Mouse (Mus musculus) limb, embryonic 12.5 days (tissue): ENCODE data around the gene Thap12. TPM values are rescaled to one million over a fixed set of nuclear protein-coding genes. Genes with fewer than 3 reads are reported as not detected.

Source experiments
- ATAC-seq: fragments of 200-750 bp; cut with Nextera tagmentation; 2 replicates; pipeline ENCODE4 v1.8.0; 2017; ENCODE audit warnings: low read depth, moderate TSS enrichment; ENCODE audit not compliant: insufficient number of reproducible peaks, insufficient read depth, low FRiP score, low TSS enrichment
- H3K27ac ChIP-seq: fragments of 300-500 bp; sonication (generic); 2 replicates; pipeline ENCODE4 v1.5.1; 2016; ENCODE audit warnings: mild to moderate bottlenecking, moderate library complexity
- H3K27me3 ChIP-seq: fragments of 300-500 bp; sonication (generic); 2 replicates; pipeline ENCODE4 v1.6.1; 2016; ENCODE audit warnings: mild to moderate bottlenecking, moderate library complexity
- H3K36me3 ChIP-seq: fragments of 300-500 bp; sonication (generic); 2 replicates; pipeline ENCODE4 v1.6.1; 2016; ENCODE audit warnings: mild to moderate bottlenecking, moderate library complexity
- H3K4me1 ChIP-seq: fragments of 300-500 bp; sonication (generic); replicated peaks from 2 replicates; pipeline ENCODE4 v1.6.1; 2016
- H3K4me2 ChIP-seq: fragments of 300-500 bp; sonication (generic); 2 replicates; pipeline ENCODE4 v1.6.1; 2016; ENCODE audit warnings: mild to moderate bottlenecking, moderate library complexity
- H3K4me3 ChIP-seq: fragments of 300-500 bp; sonication (generic); replicated peaks from 2 replicates; pipeline ENCODE4 v1.5.1; 2016; ENCODE audit warnings: mild to moderate bottlenecking
- H3K9ac ChIP-seq: fragments of 300-500 bp; sonication (generic); replicated peaks from 2 replicates; pipeline ENCODE4 v1.6.1; 2016; ENCODE audit warnings: mild to moderate bottlenecking, moderate library complexity
- H3K9me3 ChIP-seq: fragments of 300-500 bp; sonication (generic); 2 replicates; pipeline ENCODE4 v1.6.1; 2016; ENCODE audit warnings: mild to moderate bottlenecking, moderate library complexity
- WGBS: fragments of 180-500 bp; shearing (Covaris S2); methylation state at CpG from one replicate; pipeline ENCODE4 v1.1.7; 2016; 5-methylcytosine and 5-hydroxymethylcytosine counted together
- polyA plus RNA-seq: library from polyadenylated mRNA; unstranded; fragments of >200 nt; fragmentation: Nextera tagmentation; extraction: Ambion mirVana; gene quantifications from 2 replicates; pipeline ENCODE4 v1.2.1, GENCODE M21; 2016

The Thap12 gene
- polyA plus RNA-seq, 1 experiment from 2014 or later: 85.5 TPM

DNA sequence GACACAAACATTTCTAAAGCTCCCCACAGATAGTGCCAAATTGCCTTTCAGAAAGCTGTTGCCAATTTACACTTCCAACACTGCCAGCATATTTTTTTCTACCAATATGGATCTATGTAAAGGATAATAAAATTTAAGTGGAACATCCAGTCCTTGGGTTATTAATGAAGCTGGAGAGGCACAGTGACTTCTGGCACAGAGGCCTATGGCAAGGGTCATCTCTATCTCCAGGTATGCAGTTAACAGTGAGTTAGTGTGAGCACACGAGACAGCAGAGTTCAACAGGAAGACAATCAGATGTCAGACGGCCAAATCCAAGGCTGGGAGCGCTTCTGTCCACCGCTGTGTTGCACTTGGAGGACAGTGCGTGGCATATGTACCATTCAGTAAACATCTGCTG lies 4.9 kb upstream of the Thap12 start:
- peaks cover 9% of the 10 kb centered on the region for H3K4me1 ChIP-seq
- H3K9me3 ChIP-seq: no peaks in the 10 kb centered on the region
- ATAC-seq: no peak
- no peaks in the 10 kb centered on the region for H3K27me3 ChIP-seq
- H3K4me2 ChIP-seq: no peak overlapping the region
- H3K27ac ChIP-seq: no peak overlapping the region
- no peaks in the 10 kb centered on the region for H3K36me3 ChIP-seq
- no peak overlapping the region for H3K9ac ChIP-seq
- WGBS: 64% methylated on average over 5 of the region's 5 CpGs
- no peak overlapping the region for H3K4me3 ChIP-seq

DNA sequence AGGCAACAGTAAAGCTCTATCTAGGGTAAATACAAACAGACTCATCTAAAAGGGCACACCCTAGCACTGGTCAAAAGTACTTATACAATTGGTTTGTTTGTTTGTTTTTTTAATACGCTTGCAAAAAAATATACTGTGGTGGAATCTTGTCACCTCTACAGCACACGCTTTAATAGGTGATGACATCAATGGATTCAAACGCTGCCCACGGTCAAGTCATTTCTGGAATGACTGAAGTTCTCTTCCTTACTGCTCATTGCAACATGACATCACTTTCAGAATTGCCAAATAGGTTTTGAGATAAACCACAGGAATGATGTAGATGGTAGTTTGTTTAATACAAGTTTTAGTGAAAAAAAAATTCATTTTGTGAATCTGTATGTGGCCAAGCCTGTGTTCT lies 4.3 kb upstream of the Thap12 start:
- Histone ChIP-seq H3K9ac (no peak overlapping the region), H3K9me3 (no peaks in the 10 kb centered on the region), H3K27ac (no peak overlapping the region), H3K36me3 (no peaks in the 10 kb centered on the region), H3K27me3 (no peaks in the 10 kb centered on the region), H3K4me1 (peaks cover 7% of the 10 kb centered on the region), H3K4me2 (no peak overlapping the region), H3K4me3 (no peak overlapping the region)
- WGBS: 91% methylated on average over 4 of the region's 4 CpGs
- no peak for ATAC-seq

DNA sequence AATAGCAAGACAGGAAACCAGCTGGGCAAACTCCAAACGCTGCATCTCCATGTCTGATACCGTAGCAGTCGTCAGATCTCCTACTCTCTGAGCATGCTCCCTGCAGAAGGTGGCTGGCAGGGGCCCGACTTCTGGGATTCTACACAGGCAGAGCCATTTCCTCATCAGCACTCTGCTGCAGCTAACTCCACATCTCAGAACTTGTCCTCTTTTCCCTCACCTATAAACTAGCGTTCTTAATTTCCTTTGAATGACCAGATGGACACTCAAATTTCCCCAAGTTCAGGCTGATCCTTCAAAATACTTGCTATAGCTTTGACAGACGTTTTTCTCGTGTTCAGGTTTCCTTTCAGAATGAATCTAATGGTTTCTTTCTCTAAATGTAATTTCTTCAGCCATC lies 1.1 kb upstream of the Thap12 start:
- Histone ChIP-seq H3K4me1 (peaks cover 25% of the 10 kb centered on the region), H3K4me3 (peak overlapping the region; percentile 98), H3K9me3 (no peaks in the 10 kb centered on the region), H3K9ac (peak overlapping the region; percentile 93), H3K4me2 (peak overlapping the region; percentile 73), H3K36me3 (no peaks in the 10 kb centered on the region), H3K27ac (peak overlapping the region; percentile 86; the same call in 1 of the 2 replicates), H3K27me3 (no peaks in the 10 kb centered on the region)
- ATAC-seq: no peak
- WGBS: 61% methylated on average over 7 of the region's 7 CpGs

DNA sequence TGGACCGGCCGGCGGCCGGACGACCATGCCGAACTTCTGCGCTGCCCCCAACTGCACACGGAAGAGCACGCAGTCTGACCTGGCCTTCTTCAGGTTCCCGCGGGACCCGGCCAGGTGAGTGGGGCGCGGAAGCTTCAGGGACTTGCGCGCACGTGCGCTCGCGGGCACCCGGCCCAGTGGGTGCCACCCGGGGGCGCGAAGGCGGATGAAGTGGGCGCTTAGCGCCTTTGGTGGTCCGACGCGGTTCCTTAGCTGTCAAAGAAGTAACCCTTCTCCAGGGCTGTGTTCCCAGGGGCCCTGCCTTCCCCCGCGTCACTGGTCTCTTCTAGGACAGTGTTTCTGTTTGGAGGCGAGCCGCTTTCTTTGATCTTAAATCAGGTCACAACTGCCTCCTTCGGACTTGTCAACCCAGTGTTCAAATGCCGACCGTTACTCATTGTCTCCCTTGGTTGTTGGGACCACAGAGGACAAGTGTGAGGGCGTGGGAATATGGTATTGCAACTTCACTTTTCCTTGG lies 520 bp downstream of the Thap12 start:
- peak overlapping the region; percentile 86 for H3K27ac ChIP-seq
- WGBS: under 1% methylated on average over 35 of the region's 38 CpGs
- no peaks in the 10 kb centered on the region for H3K27me3 ChIP-seq
- H3K9me3 ChIP-seq: no peaks in the 10 kb centered on the region
- peak; percentile 6; the same call in 1 of the 2 replicates for ATAC-seq
- peaks cover 25% of the 10 kb centered on the region for H3K4me1 ChIP-seq
- peak overlapping the region; percentile 98 for H3K4me3 ChIP-seq
- H3K4me2 ChIP-seq: peak overlapping the region; percentile 73
- peak overlapping the region; percentile 93 for H3K9ac ChIP-seq
- no peaks in the 10 kb centered on the region for H3K36me3 ChIP-seq

DNA sequence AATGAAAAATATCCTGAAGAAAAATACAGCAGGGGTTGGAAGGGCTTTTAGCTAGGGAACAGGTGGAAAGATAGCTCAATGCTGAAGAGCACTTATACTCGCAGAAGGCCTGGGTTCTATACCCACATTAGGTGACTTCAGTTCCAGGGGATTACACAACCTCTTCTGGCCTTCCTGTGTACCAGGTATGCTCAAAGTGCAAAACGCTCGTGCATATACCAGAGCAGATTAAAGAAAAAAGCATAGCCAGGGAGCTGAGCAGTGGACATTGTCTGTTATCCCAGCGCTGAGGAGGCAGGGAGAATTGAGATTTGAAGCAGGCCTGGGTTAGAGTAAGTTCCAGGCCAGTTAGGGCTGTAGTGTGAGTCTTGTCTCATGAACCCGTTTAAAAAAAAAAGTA lies 1.4 kb downstream of the Thap12 start:
- no peak for ATAC-seq
- peak overlapping the region; percentile 98 for H3K4me3 ChIP-seq
- H3K4me1 ChIP-seq: peaks cover 25% of the 10 kb centered on the region
- WGBS: 75% methylated on average over 5 of the region's 5 CpGs
- no peak overlapping the region; the same call in none of the 2 replicates for H3K9ac ChIP-seq
- H3K36me3 ChIP-seq: peaks cover 3% of the 10 kb centered on the region; the same call in 1 of the 2 replicates
- H3K27me3 ChIP-seq: no peaks in the 10 kb centered on the region
- H3K4me2 ChIP-seq: peak overlapping the region; percentile 73
- no peaks in the 10 kb centered on the region for H3K9me3 ChIP-seq
- no peak overlapping the region for H3K27ac ChIP-seq

DNA sequence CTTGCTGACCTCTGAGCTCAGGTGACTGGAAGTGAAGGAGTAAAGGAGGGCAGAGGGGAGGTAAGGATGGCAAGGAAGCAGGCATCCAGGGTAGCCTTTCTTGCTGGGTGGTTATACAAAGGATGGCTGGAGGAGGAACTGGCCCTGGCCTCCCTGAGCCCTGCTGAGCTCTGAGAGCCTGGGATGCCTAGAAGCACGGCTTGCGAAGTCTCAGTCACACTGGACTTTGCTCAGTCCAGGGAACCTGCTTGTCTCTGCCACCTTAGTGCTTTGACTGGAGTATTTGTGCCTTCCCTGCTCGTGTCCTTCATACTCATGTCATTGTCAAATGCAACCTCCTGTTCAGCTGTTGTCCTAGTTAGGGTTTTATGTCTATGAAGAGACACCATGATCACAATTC lies 10.8 kb downstream of the Thap12 start:
- Histone ChIP-seq H3K9ac (no peak overlapping the region), H3K36me3 (peaks cover 89% of the 10 kb centered on the region), H3K27ac (no peak overlapping the region), H3K4me1 (0 out of 2 replicates have a peak, but pooled peaks cover under 1% of the 10 kb centered on the region), H3K27me3 (no peaks in the 10 kb centered on the region), H3K4me3 (no peak overlapping the region), H3K4me2 (no peak overlapping the region), H3K9me3 (no peaks in the 10 kb centered on the region)
- WGBS: 86% methylated on average over 3 of the region's 3 CpGs
- ATAC-seq: no peak

DNA sequence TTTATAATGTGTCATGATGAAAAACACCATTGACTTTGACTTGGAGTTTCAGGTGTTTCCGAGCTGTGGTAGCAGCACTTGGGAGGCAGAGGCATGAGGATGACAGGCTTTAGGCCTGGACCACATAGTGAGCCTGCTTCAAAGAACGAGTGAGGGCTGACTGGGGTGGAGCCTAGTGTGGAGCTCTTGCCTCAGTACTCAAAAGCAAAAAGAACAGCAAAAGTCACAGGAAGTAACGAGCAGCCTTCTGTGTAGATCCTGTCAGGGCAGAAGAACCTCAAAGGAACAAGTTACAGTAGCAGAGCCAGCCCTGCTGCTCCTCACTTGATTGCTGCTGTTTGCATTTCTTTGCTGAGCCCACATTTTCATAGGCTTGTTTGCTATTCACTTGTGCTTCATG lies 14.5 kb downstream of the Thap12 start:
- Histone ChIP-seq H3K27ac (no peak overlapping the region), H3K9me3 (no peaks in the 10 kb centered on the region), H3K4me3 (no peak overlapping the region), H3K4me1 (peaks cover 34% of the 10 kb centered on the region), H3K27me3 (no peaks in the 10 kb centered on the region), H3K4me2 (no peak overlapping the region), H3K36me3 (peaks cover 62% of the 10 kb centered on the region), H3K9ac (no peak overlapping the region)
- 71% methylated on average over 3 of the region's 3 CpGs for WGBS
- no peak for ATAC-seq

DNA sequence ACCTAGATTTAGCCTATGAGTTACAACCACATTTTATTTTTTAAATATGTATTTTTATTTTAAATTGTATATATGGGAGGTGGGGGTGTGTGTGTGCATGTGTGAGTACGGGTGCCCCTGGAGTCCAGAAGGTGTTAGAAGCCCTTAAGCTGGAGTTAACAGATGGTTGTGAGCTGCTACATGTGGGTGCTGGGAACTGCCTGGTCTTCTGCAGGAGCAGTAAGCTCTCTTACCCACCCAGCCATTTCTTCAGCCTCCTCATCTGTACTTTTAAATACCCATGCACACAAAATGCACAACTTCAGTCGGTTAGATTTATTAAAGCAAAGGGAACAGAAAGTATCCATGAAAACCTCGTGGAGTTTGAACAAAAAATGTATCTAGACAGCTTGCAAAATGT lies 16.9 kb downstream of the Thap12 start:
- H3K9ac ChIP-seq: no peak overlapping the region
- peaks cover 39% of the 10 kb centered on the region for H3K36me3 ChIP-seq
- peaks cover 8% of the 10 kb centered on the region for H3K27me3 ChIP-seq
- no peaks in the 10 kb centered on the region for H3K9me3 ChIP-seq
- H3K4me3 ChIP-seq: no peak overlapping the region
- 0 out of 2 replicates have a peak overlapping the region, but pooled peaks have one; percentile 60 for H3K27ac ChIP-seq
- H3K4me1 ChIP-seq: peaks cover 51% of the 10 kb centered on the region
- WGBS: 70% methylated on average over 3 of the region's 3 CpGs
- no peak for ATAC-seq
- no peak overlapping the region for H3K4me2 ChIP-seq

DNA sequence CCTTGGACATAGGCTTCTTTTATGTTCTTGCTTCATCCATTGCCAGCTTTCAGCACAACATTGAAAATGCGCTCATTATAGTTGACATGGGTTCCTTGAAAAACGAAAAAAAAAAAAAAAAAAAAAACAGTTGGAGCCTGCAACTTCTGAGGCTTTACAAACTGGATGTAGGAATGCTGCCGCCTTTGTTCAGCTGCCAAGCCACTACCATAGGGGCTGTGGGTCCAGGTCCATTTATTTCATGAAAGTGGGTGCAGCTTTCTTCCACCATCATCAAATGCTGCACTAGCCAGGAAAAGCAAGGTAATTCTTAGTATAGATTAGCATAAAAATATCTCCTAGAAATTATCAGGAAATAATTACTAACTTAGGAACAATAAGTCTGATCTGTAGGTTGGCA lies 17.8 kb downstream of the Thap12 start:
- Histone ChIP-seq H3K27ac (peak overlapping the region; percentile 60; the same call in 1 of the 2 replicates), H3K4me1 (peaks cover 51% of the 10 kb centered on the region), H3K36me3 (peaks cover 29% of the 10 kb centered on the region), H3K4me2 (peak overlapping the region; percentile 22; the same call in 1 of the 2 replicates), H3K27me3 (peaks cover 17% of the 10 kb centered on the region), H3K9me3 (no peaks in the 10 kb centered on the region), H3K9ac (no peak overlapping the region), H3K4me3 (no peak overlapping the region)
- ATAC-seq: peak; percentile 53; the same call in 1 of the 2 replicates
- 10% methylated on average over 3 of the region's 3 CpGs for WGBS

DNA sequence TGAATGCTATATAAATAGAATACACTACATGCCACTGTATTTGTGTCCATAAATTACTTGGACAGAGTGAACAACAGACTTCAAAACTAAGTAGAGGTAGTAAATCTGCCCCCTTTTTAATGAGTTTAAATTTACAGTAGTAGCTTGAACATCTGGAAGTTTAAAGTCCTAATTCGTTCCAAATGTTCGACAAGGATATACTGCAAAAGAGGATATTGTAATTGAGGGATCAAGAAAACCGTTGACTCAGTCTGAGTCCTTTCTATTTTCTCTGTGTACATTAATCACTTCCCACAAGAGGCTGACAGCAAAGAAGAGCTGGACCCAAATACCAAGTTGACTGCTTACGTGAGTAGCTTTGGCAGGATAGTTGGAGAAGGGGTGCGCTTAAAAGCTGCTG lies 18.3 kb downstream of the Thap12 start:
- H3K4me2 ChIP-seq: peak overlapping the region; percentile 42
- H3K4me1 ChIP-seq: peaks cover 54% of the 10 kb centered on the region
- H3K4me3 ChIP-seq: no peak overlapping the region
- 8% methylated on average over 5 of the region's 5 CpGs for WGBS
- no peaks in the 10 kb centered on the region for H3K9me3 ChIP-seq
- H3K9ac ChIP-seq: no peak overlapping the region
- H3K27me3 ChIP-seq: peaks cover 21% of the 10 kb centered on the region
- peak overlapping the region; percentile 69 for H3K27ac ChIP-seq
- H3K36me3 ChIP-seq: peaks cover 25% of the 10 kb centered on the region
- ATAC-seq: peak; percentile 70

DNA sequence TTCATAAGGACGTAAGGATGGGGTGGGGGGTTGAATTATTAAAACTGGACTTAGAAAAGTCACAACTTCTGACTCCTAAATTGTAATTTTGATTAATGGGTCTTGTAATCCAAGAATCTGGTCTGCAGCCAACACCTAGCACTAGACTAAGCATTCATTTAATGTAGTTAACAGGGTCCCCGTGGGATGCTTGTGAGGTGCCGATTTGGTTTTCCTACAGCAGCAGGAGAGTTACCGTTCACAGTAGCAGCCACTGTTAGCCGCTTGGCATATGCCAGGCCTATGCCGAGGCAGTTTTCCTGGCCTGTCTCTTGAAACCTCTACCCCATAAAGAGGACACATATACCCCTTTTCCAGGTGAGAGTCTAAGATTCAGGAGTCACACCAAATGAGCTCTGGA lies 18.7 kb downstream of the Thap12 start:
- ATAC-seq: peak; percentile 39; the same call in 1 of the 2 replicates

DNA sequence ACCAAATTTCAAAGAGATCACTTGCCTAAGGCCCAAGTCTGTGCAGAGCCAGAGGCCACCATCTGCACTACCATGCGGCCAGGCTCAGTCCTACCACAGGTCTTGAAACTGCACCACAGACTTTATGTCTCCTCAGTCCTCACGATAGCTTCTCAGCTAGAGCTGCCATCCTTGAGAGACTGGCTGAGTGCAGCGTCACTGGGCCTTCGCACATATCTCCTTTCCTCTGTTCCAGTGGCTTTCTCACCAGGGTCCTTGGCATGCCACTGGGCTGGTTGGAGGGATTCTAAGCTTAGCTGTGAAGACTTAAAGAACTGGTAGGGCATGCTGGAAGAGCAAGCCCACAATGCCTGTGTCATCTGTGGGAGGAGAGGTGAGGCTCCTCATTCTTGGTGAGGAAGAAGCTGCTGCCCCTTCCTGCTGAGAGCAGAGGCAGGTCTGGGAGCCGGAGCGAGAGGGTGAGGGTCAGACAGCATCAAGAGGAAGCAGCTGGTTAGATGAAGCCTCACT lies 22.8 kb downstream of the Thap12 start:
- H3K36me3 ChIP-seq: no peaks in the 10 kb centered on the region
- no peak for ATAC-seq
- peaks cover 57% of the 10 kb centered on the region for H3K27me3 ChIP-seq
- H3K27ac ChIP-seq: no peak overlapping the region
- whole genome bisulfite sequencing: 84% methylated on average over 6 of the region's 6 CpGs
- H3K9me3 ChIP-seq: no peaks in the 10 kb centered on the region
- H3K9ac ChIP-seq: no peak overlapping the region
- no peak overlapping the region for H3K4me3 ChIP-seq
- H3K4me1 ChIP-seq: peaks cover 72% of the 10 kb centered on the region
- H3K4me2 ChIP-seq: no peak overlapping the region

More for the DNA sequence above, 18.7 kb downstream of the Thap12 start:
- Histone ChIP-seq H3K27ac (peak overlapping the region; percentile 69), H3K4me2 (peak overlapping the region; percentile 42), H3K4me3 (no peak overlapping the region), H3K4me1 (peaks cover 55% of the 10 kb centered on the region), H3K9me3 (no peaks in the 10 kb centered on the region), H3K27me3 (peaks cover 25% of the 10 kb centered on the region), H3K9ac (no peak overlapping the region), H3K36me3 (peaks cover 20% of the 10 kb centered on the region)
- 18% methylated on average over 6 of the region's 6 CpGs for WGBS
